Mouse (Mus musculus): ENCODE measurements at regions not wholly inside any gene's neighbourhood (a gene's known extent, or its start where the extent isn't known, plus 50 kb on each side); places are given as distances from the start of the nearest gene placed in this dataset.

- ATAC-seq (replicated peaks in 1 of 2; ENCODE audit: insufficient read depth in 1 of 2, low FRiP score in 2 of 2, low TSS enrichment in 1 of 2, low read depth in 1 of 2, poor library complexity in 2 of 2, severe bottlenecking in 2 of 2), result no peak
Observed at GRCm38 (mm10) chr13:60237091-60237490, 59.9 kb upstream of the Gas1 start.

- no peak for ATAC-seq (replicated peaks in 1 of 2; ENCODE audit: insufficient read depth in 1 of 2, low FRiP score in 2 of 2, low TSS enrichment in 1 of 2, low read depth in 1 of 2, poor library complexity in 2 of 2, severe bottlenecking in 2 of 2)
Observed at GRCm38 (mm10) chr13:60242447-60243109, 65.4 kb upstream of the Gas1 start.

- ATAC-seq (replicated peaks in 1 of 2; ENCODE audit: insufficient read depth in 1 of 2, low FRiP score in 2 of 2, low TSS enrichment in 1 of 2, low read depth in 1 of 2, poor library complexity in 2 of 2, severe bottlenecking in 2 of 2), result no peak
Observed at GRCm38 (mm10) chr13:60243110-60243481, 65.9 kb upstream of the Gas1 start.

- ATAC-seq (replicated peaks in 1 of 2; ENCODE audit: insufficient read depth in 1 of 2, low FRiP score in 2 of 2, low TSS enrichment in 1 of 2, low read depth in 1 of 2, poor library complexity in 2 of 2, severe bottlenecking in 2 of 2), result no peak
Observed at GRCm38 (mm10) chr13:60255162-60255561, 78.0 kb upstream of the Gas1 start.

GRCm38 (mm10) chr13:60255715-60256114 lies 78.5 kb upstream of the Gas1 start:
- ATAC-seq (replicated peaks in 1 of 2; ENCODE audit: insufficient read depth in 1 of 2, low FRiP score in 2 of 2, low TSS enrichment in 1 of 2, low read depth in 1 of 2, poor library complexity in 2 of 2, severe bottlenecking in 2 of 2), result no peak

- no peak for ATAC-seq (replicated peaks in 1 of 2; ENCODE audit: insufficient read depth in 1 of 2, low FRiP score in 2 of 2, low TSS enrichment in 1 of 2, low read depth in 1 of 2, poor library complexity in 2 of 2, severe bottlenecking in 2 of 2)
Observed at GRCm38 (mm10) chr13:60256997-60257396, 79.8 kb upstream of the Gas1 start.

- ATAC-seq (replicated peaks in 1 of 2; ENCODE audit: insufficient read depth in 1 of 2, low FRiP score in 2 of 2, low TSS enrichment in 1 of 2, low read depth in 1 of 2, poor library complexity in 2 of 2, severe bottlenecking in 2 of 2), result no peak
Observed at GRCm38 (mm10) chr13:60257878-60258277, 80.7 kb upstream of the Gas1 start.

GRCm38 (mm10) chr13:60262449-60263028 lies 85.4 kb upstream of the Gas1 start:
- no peak for ATAC-seq (replicated peaks in 1 of 2; ENCODE audit: insufficient read depth in 1 of 2, low FRiP score in 2 of 2, low TSS enrichment in 1 of 2, low read depth in 1 of 2, poor library complexity in 2 of 2, severe bottlenecking in 2 of 2)

- no peak for ATAC-seq (replicated peaks in 1 of 2; ENCODE audit: insufficient read depth in 1 of 2, low FRiP score in 2 of 2, low TSS enrichment in 1 of 2, low read depth in 1 of 2, poor library complexity in 2 of 2, severe bottlenecking in 2 of 2)
Observed at GRCm38 (mm10) chr13:60264504-60264903, 87.3 kb upstream of the Gas1 start.

- peak; percentile 87 to 90 for ATAC-seq (replicated peaks in 1 of 2; ENCODE audit: insufficient read depth in 1 of 2, low FRiP score in 2 of 2, low TSS enrichment in 1 of 2, low read depth in 1 of 2, poor library complexity in 2 of 2, severe bottlenecking in 2 of 2)
Observed at GRCm38 (mm10) chr13:60267557-60267956, 90.4 kb upstream of the Gas1 start.

GRCm38 (mm10) chr13:60268256-60268655 lies 91.1 kb upstream of the Gas1 start:
- ATAC-seq (replicated peaks in 1 of 2; ENCODE audit: insufficient read depth in 1 of 2, low FRiP score in 2 of 2, low TSS enrichment in 1 of 2, low read depth in 1 of 2, poor library complexity in 2 of 2, severe bottlenecking in 2 of 2), result no peak

- ATAC-seq (replicated peaks in 1 of 2; ENCODE audit: insufficient read depth in 1 of 2, low FRiP score in 2 of 2, low TSS enrichment in 1 of 2, low read depth in 1 of 2, poor library complexity in 2 of 2, severe bottlenecking in 2 of 2), result 0 out of 4 replicates have a peak, but pooled peaks have one; percentile 13 to 30
Observed at GRCm38 (mm10) chr13:60269406-60269841, 92.3 kb upstream of the Gas1 start.

- ATAC-seq (replicated peaks in 1 of 2; ENCODE audit: insufficient read depth in 1 of 2, low FRiP score in 2 of 2, low TSS enrichment in 1 of 2, low read depth in 1 of 2, poor library complexity in 2 of 2, severe bottlenecking in 2 of 2), result no peak
Observed at GRCm38 (mm10) chr13:60270526-60270925, 93.4 kb upstream of the Gas1 start.

- ATAC-seq (replicated peaks in 1 of 2; ENCODE audit: insufficient read depth in 1 of 2, low FRiP score in 2 of 2, low TSS enrichment in 1 of 2, low read depth in 1 of 2, poor library complexity in 2 of 2, severe bottlenecking in 2 of 2), result no peak
Observed at GRCm38 (mm10) chr13:60273331-60273730, 96.2 kb upstream of the Gas1 start.

- no peak for ATAC-seq (replicated peaks in 1 of 2; ENCODE audit: insufficient read depth in 1 of 2, low FRiP score in 2 of 2, low TSS enrichment in 1 of 2, low read depth in 1 of 2, poor library complexity in 2 of 2, severe bottlenecking in 2 of 2)
Observed at GRCm38 (mm10) chr13:60282543-60283251, 105.5 kb upstream of the Gas1 start.

- no peak for ATAC-seq (replicated peaks in 1 of 2; ENCODE audit: insufficient read depth in 1 of 2, low FRiP score in 2 of 2, low TSS enrichment in 1 of 2, low read depth in 1 of 2, poor library complexity in 2 of 2, severe bottlenecking in 2 of 2)
Observed at GRCm38 (mm10) chr13:60286525-60287224, 109.5 kb upstream of the Gas1 start.

GRCm38 (mm10) chr13:60289650-60290049 lies 112.5 kb upstream of the Gas1 start:
- no peak for ATAC-seq (replicated peaks in 1 of 2; ENCODE audit: insufficient read depth in 1 of 2, low FRiP score in 2 of 2, low TSS enrichment in 1 of 2, low read depth in 1 of 2, poor library complexity in 2 of 2, severe bottlenecking in 2 of 2)

- no peak for ATAC-seq (replicated peaks in 1 of 2; ENCODE audit: insufficient read depth in 1 of 2, low FRiP score in 2 of 2, low TSS enrichment in 1 of 2, low read depth in 1 of 2, poor library complexity in 2 of 2, severe bottlenecking in 2 of 2)
Observed at GRCm38 (mm10) chr13:60290820-60291219, 113.7 kb upstream of the Gas1 start.

Data from hematopoietic stem cell, adult 5-6 weeks (primary cell).